Mouse (Mus musculus) fat pad, adult 2 months (tissue): ENCODE measurements around the gene Fzd9.
A peak's percentile ranks its signal among the peaks of the same experiment; 100 is the strongest.
"Not testable (repeated sequence)": the region's sequence is repeated elsewhere in the genome, so short reads cannot be mapped to it uniquely, and the experiment has no call there.

Experiments used
- DNase-seq: peaks from one replicate; pipeline ENCODE4 v3.0.0-alpha.2; 2011; ENCODE audit warnings: low read depth, low spot score; ENCODE audit errors: extremely low read depth

The Fzd9 gene

DNA sequence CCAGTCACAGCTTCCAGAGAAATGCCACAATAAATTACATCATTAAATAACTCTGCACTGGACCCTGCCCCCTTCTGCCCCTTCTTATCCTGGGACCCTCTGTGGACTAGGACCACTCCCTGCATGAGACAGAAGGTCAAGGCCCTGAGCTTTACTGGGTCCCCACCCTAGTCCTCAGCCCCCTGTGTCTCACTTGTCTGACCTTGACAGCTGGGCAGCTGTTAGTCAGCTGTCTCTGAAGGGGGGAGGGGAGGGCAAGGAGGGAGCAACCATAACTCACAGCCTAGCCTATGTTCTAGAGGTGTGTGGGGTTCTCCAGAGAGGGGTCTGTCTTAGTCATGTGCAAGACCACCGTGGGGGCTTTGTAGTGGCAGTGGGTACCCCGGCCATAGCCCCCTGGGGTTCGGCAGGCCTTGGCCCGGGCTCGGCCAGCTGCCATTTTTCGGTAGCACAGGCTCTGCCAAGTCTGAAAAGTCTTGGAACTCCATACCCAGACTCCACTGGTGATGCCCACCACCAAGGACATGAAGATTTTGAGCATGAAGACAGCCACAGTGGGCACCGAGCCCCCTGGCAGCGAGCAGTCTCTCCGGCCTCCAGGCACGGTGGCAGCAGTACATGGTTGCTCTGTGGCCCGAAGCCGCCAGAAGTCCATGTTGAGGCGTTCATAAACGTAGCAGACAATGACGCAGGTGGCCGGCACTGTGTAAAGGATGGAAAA, 1.9 kb downstream of the Fzd9 start:
- DNase-seq = no peak

DNA sequence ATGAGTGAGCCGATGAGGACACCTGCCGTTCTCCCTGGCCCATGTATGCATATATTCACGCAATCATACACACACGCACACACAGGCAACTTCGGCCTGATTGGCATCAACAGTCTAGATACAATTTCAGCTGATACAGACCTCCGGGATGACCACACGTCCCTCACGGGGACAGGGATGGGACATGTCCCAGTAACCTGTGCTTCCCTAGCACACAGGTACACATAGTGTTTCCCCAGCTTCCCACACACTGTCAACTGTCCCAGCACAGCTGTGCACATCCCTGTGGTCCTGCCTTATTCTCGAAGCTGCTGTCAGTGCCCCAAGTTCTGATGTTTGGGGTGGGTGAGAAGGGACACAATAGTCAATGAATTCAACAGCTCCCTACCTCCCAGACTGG, 3.7 kb downstream of the Fzd9 start:
- no peak for DNase-seq

DNA sequence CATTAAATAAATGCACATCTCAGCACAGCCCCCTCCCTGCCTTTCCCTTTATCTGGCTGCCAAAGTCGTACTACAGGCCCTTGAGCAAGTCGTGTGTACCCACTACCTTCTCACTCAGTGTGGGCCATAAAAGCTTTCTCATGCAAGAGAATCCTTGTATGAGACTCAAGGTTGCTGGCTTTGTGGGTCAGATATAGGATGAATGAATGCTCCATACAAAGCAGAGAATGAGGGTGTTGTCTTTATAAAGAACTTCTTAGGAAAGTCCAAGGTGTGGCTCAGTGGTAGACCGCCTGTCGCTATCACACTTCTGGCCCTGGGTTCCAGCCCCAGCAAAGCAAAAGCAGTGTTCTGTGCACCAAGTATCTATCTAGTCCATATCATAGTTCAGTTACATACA, 4.5 kb downstream of the Fzd9 start:
- DNase-seq = no peak

DNA sequence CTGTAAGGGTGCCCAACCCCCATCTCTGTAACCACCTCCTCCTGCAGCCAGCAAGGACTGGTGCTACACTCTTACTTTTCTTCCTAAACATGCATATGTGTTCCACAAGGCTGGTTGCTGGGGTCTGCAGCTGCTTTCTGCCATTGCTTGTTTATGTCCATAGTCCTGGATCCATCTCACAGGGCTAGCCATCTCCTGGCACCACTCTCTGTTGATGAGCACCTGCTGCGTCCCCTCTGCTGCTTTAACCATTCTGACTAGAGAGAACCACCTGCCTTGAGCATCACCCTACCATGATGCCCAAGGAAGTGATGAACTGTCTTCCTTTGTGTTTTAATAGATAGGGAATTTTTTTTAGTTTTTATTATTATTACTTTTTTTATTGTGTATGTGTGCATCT, 7.9 kb downstream of the Fzd9 start:
- no peak for DNase-seq

DNA sequence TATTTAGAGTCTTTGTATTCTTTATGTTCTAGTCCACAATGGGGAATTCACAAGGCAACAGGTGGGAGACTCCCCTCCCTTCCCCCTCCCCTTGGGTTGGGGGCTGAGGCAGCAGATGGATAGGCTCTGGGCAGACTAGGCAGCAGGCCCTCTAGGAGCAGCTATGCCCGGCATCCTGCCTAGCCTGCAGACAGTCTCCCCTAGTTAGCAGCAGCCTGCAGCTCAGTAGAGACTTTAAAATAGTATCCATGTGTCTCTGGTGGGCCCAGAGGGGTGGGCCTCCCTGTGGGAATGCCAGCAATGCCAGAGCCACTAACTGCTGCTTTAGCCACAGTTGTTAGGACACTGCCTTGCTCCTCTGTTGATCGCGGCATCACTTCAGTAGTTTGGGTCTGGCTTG, 8.4 kb downstream of the Fzd9 start:
- no peak for DNase-seq

DNA sequence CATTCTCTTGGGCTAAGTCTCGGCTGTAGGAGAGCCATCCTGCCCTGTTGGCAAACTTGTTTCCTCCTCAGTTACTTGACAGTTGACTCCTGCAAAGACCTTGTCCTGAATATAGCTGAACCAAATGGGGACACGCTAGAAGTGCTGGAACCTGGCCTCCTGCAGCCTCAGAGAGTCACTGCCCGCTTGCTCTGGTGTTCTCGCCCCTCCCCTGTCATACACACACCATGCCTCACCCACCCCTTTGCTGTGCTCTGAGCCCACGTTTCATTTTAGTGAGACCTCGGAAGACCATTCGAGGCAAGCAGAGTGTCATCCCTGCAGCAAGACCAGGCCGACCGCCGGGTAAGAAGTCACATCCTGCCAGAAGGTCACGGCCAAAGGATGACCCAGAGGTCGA, 8.9 kb downstream of the Fzd9 start:
- DNase-seq = no peak

DNA sequence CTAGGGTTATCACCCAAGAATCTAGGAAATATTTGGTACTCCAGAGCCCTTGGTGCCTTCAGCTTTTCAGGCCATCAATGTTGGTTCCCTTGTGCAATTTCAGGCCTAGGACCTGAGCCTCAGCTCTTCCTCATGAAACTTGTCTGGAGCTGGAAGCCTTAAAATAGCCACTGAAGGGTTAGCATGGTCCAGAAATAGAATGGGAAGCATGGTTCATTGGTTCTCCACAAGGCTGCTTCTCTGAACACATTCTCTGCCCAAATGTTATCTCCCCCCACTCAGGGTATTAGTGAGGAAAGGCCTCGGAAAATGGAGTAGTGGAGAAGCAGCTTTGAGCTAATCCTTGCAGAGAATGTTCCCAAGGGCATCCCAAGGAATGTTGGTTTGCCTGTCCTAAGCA, 9.6 kb downstream of the Fzd9 start:
- DNase-seq = no peak

DNA sequence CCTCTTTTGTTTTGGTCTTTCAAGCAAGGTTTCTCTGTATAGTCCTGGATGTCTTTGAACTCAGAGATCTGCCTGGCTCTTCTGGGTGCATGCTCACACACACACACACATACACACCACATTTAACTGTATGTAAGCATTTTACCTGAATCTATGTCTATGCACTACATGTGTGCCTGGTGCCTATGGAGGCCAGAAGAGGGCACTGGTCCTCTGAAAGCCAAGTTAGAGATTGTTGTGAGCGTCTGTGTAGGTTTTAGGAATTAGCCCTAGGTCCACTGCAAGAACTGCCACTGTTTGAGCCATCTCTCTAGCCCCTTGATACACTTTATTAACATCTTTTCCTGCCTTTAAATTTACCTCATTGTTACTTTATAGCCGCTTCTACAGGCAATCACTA, 12.2 kb downstream of the Fzd9 start:
- no peak for DNase-seq

DNA sequence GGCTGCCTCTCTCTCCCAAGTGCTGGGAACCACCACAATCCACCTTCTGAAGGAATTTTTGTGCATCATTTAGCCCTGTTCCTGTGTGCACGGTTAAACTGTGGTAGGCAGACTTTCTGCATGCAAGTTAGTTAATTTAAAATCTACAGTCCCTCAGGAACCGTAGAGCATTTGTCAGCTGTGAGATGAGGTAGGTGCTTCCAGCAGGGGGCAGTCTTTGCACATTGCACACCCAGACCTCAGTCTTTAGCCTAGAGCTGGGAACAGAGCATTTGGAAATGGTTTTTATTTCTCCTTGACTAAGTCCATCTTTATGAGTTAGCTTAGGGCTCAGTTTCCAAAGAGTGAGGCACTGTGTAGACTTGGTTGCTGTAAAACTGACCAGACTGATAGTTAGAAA, 14.5 kb downstream of the Fzd9 start:
- DNase-seq = peak; percentile 19

DNA sequence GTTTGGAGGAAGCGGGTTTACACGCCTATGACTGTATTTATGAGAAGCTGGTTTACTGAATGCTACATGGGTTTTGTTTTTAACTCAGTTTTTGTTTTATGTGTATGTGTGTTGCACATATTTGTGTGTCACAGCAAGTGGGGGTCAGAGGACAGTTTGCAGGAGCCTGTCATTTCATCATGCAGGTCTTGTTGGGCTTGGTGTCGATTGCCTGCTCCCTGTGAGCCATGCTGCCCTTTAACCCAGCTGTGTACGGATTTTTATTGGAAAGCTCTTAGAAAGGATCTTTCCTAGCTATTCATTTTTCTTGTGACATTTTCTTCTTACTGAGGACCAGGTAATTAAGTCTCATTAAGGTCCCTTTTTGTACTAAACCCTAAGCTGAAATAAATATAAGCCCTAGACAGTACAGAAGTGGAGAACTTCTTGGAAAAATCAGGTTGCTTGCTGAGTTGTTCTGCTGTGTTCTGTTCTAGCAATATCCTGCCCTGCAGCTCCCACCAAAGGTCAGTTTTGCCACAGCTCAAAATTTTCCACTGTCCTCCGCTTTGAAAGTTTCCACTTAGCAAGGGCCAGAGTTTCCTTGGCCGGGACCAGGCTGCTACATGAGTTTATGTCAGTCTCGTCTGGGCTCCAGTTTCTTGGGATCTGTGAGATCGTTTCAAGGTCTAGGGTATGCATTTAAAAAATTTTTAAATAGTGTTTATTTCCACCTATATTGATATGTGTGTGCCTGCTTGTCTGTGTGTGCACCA, 17.7 kb downstream of the Fzd9 start:
- DNase-seq = no peak

DNA sequence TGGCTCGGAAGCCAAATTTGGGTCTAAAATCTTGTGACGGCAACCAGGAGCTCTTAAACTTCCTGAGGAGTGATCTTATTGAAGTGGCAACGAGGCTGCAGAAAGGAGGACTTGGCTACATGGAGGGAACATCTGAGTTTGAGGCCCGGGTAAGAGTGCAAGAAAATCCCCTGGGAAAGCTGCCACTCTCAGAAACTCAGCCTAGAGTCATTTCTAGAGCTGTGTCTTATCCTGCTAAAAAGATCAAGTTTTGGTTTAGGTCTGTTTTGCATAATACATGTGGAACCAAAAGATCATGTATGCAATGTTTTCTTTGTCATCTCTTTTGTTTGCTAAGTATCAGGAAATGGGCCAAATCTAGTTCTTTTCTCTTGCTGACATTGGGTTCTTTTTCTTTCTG, 20.8 kb downstream of the Fzd9 start:
- no peak for DNase-seq

DNA sequence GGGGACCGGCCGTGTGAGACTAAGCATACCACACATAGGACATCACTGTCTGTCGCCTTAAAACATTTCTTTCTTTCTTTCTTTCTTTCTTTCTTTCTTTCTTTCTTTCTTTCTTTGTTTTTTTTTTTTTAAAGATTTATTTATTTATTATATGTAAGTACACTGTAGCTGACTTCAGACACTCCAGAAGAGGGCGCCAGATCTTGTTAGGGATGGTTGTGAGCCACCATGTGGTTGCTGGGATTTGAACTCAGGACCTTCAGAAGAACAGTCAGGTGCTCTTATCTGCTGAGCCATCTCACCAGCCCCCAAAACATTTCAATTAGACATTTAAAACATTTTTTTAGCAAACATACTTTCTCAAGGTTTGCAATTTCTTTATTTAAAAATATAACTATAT, 25.2 kb downstream of the Fzd9 start:
- not testable (repeated sequence) for DNase-seq

DNA sequence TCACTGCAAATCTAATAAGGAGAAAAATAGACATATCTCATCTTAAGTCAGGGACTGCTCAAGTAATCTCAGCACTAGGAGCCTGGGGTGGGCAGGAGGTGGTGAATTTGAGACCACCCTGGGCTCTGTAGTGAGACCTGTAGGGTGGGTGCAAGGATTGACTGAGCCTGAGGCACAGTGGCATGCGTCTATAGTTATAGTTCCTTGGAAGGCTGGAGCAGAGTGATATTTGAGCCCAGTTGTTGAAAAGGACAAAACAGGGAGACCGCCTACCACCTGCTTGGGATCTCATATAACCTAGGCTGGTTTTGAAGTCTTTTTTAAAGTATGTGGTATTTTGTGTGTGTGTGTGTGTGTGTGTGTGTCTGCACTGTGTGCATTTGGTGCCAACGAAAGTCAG, 26.9 kb downstream of the Fzd9 start:
- DNase-seq = no peak

DNA sequence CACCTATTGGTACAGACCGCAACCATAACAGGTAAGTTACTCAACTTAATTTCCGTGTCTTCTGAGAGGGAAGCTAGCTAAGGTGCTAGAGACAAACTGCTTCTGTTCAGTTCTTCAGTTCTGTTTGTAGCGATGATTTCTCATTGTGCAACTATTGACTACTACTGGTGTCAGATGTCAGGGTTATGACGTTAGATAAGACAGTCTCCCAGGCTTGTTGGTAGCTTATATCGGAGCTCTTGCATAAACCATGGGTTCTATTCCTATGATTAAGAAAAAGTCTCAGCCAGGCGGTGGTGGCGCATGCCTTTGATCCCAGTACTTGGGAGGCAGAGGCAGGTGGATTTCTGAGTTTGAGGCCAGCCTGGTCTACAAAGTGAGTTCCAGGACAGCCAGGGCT, 29.0 kb downstream of the Fzd9 start:
- DNase-seq = no peak

DNA sequence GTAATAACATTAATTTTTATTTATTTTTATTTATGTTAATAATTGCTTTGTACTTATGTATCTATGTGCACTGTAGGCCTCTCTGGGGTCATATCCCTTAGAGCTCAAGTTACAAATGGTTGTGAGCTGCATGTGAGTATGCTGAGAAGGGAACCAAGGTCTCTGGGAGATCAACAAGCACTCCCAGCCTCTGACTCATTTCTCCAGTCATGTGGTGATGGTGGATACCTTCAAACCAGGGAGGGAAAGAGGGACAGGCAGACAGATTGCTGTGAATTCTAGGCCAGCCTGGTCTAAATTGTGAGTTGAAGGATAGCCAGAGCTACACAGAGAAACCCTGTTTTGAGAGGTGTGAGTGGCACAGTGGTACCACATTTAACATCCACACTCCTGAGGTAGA, 30.1 kb downstream of the Fzd9 start:
- DNase-seq = no peak

DNA sequence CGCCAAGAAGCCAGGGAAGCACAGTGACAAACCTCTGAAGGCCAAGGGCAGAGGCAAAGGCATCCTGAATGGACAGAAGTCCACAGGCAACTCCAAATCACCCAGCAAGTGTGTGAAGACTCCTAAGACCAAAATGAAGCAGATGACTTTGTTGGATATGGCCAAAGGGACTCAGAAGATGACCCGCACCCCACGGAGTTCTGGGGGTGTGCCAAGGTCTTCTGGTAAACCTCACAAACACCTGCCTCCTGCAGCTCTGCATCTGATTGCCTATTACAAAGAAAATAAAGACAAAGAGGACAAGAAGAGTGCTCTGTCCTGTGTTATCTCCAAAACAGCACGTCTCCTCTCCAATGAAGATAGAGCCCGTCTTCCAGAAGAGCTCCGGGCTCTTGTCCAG, 34.2 kb downstream of the Fzd9 start:
- no peak for DNase-seq

DNA sequence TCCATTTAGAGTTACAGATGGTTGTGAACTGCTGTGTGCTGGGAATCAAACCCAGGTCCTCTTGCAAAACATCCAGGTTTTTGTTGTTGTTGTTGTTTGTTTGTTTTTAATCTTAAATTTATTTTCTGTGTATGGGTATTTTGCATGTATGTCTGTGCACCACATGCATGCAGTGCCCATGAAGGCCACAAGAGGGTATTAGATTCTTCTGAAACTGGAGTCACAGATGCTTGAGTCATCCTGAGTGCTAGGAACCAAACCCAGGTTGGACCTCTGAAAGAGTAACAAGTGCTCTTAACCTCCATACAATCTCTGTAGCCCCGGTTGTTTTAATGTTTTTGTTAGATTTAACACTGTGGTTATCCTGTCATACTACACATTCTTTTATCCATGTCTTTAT, 42.8 kb downstream of the Fzd9 start:
- no peak for DNase-seq

DNA sequence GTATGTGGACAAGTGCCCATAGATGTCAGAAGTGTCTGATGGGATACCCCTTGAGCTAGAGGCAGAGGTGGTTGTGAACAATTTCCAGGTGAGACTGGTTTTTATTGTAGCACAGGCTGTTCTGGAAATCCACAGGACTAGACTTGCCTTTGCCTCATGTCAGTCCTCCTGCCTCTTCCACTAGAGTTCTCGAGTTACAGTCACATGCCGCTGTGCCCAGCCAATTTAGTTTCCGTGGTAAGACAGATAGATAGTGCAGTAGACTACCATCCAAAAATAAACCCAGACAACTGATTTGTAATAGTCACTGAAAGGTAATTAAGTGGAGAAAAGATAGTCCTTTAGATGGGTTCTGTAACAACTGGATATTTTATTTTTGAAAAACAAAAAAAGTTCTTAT, 48.3 kb downstream of the Fzd9 start:
- no peak for DNase-seq
